Mouse (Mus musculus) MEL (cell line): ENCODE results near the gene Clec4a1.

Source experiments
- CTCF ChIP-seq, 3 experiments: IDR thresholded peaks in 2 of 3; conservative IDR thresholded peaks in 1 of 3; 2 replicates each; pipeline ENCODE4 v1.5.1; 2011 to 2012; ENCODE audit warnings: low read length in 3 of 3, low read depth in 2 of 3, mild to moderate bottlenecking in 2 of 3, improper control_type of control experiment in 1 of 3, inconsistent platforms in 1 of 3, mixed read lengths in 1 of 3, moderate library complexity in 1 of 3; ENCODE audit not compliant: control insufficient read depth in 1 of 3, insufficient read depth in 1 of 3, poor library complexity in 1 of 3, severe bottlenecking in 1 of 3
- EP300 ChIP-seq, 2 experiments: IDR thresholded peaks; 2 replicates each; pipeline ENCODE4 v1.6.1; 2011; ENCODE audit warnings: improper control_type of control experiment in 2 of 2, low read length in 2 of 2, low read depth in 1 of 2, mild to moderate bottlenecking in 1 of 2
- GATA1 ChIP-seq: IDR thresholded peaks from 2 replicates; pipeline ENCODE4 v1.6.1; 2011; ENCODE audit warnings: low read depth, low read length, improper control_type of control experiment
- HCFC1 ChIP-seq: IDR thresholded peaks from 2 replicates; pipeline ENCODE4 v1.6.1; 2012; ENCODE audit warnings: low read depth, mild to moderate bottlenecking, inconsistent platforms, low read length, improper control_type of control experiment, moderate library complexity
- KAT2A ChIP-seq: conservative IDR thresholded peaks from 2 replicates; pipeline ENCODE4 v1.6.1; 2012; ENCODE audit warnings: low read depth, low read length, improper control_type of control experiment, inconsistent platforms
- MAX ChIP-seq: IDR thresholded peaks from 2 replicates; pipeline ENCODE4 v1.6.1; 2011; ENCODE audit warnings: low read length, improper control_type of control experiment
- MYB ChIP-seq: IDR thresholded peaks from 2 replicates; pipeline ENCODE4 v1.6.1; 2011; ENCODE audit warnings: mild to moderate bottlenecking, low read depth, low read length, improper control_type of control experiment
- NELFE ChIP-seq: IDR thresholded peaks from 2 replicates; pipeline ENCODE4 v1.6.1; 2011; ENCODE audit warnings: low read depth, low read length, improper control_type of control experiment
- POLR2A ChIP-seq, 2 experiments: IDR thresholded peaks; 2 replicates each; pipeline ENCODE4 v1.6.1; 2011 to 2012; ENCODE audit warnings: low read length in 2 of 2, mild to moderate bottlenecking in 2 of 2, control low read depth in 1 of 2, improper control_type of control experiment in 1 of 2, low read depth in 1 of 2, moderate library complexity in 1 of 2; ENCODE audit not compliant: control insufficient read depth in 1 of 2, insufficient read depth in 1 of 2, poor library complexity in 1 of 2
- SMC3 ChIP-seq: IDR thresholded peaks from 2 replicates; pipeline ENCODE4 v1.6.1; 2011; ENCODE audit warnings: low read depth, low read length, improper control_type of control experiment
- TCF12 ChIP-seq: IDR thresholded peaks from 2 replicates; pipeline ENCODE4 v1.6.1; 2014; ENCODE audit warnings: low read depth, mild to moderate bottlenecking, inconsistent platforms, low read length, improper control_type of control experiment, moderate library complexity
- UBTF ChIP-seq: IDR thresholded peaks from 2 replicates; pipeline ENCODE4 v1.6.1; 2012; ENCODE audit warnings: low read depth, mild to moderate bottlenecking, inconsistent platforms, low read length, improper control_type of control experiment, moderate library complexity, borderline replicate concordance; ENCODE audit not compliant: insufficient read depth
- ZKSCAN1 ChIP-seq: IDR thresholded peaks from 2 replicates; pipeline ENCODE4 v1.6.1; 2012; ENCODE audit warnings: low read depth, mild to moderate bottlenecking, inconsistent platforms, low read length, improper control_type of control experiment, moderate library complexity
- ZMIZ1 ChIP-seq: IDR thresholded peaks from 2 replicates; pipeline ENCODE4 v1.6.1; 2012; ENCODE audit warnings: low read depth, mild to moderate bottlenecking, inconsistent platforms, low read length, improper control_type of control experiment, moderate library complexity

DNA sequence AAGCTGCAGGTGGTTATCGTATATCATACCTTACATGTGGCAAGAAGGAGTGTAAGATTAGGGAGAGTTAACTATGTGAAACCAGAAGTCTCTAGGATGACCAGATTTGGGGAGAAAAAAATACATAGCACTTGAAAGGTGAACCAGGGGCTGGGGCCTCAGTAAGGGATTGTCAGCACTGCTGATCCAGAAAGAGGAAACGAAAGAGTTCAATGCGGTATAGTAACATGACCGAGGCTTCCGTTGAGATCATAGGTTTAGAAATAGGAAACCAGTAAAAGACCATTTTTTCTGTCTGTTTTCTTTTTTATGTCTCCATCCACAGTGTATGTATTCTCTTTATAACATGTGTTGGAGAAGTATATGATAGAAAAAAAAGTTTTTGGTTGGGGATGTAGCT is 48.8 kb upstream of the Clec4a1 start:
- TF ChIP-seq MYB = no peak
- TF ChIP-seq UBTF = no peak
- TF ChIP-seq HCFC1 = no peak
- no peak for TF ChIP-seq POLR2A (IDR thresholded peaks at IDR 0.05; ENCODE audit: control insufficient read depth in 1 of 2, insufficient read depth in 1 of 2, low read depth in 1 of 2, low read length in 2 of 2, poor library complexity in 1 of 2)
- no peak for TF ChIP-seq MAX
- TF ChIP-seq CTCF (IDR thresholded peaks at IDR 0.05 in 2 of 3, conservative IDR thresholded peaks at IDR 0.05 in 1 of 3; ENCODE audit: control insufficient read depth in 1 of 3, insufficient read depth in 1 of 3, low read depth in 2 of 3, low read length in 3 of 3, poor library complexity in 1 of 3, severe bottlenecking in 1 of 3) = no peak
- no peak for TF ChIP-seq GATA1
- TF ChIP-seq ZMIZ1 = no peak
- TF ChIP-seq KAT2A = no peak
- TF ChIP-seq EP300 (IDR thresholded peaks at IDR 0.05; ENCODE audit: low read depth in 1 of 2, low read length in 2 of 2) = no peak
- TF ChIP-seq NELFE = no peak
- no peak for TF ChIP-seq ZKSCAN1
- TF ChIP-seq TCF12 = no peak
- TF ChIP-seq SMC3 = no peak
